Mouse (Mus musculus): ENCODE results near the gene Rhoh. TPM values are rescaled to one million over a fixed set of nuclear protein-coding genes. Genes with fewer than 3 reads are reported as not detected.
A peak's percentile ranks its signal among the peaks of the same experiment; 100 is the strongest.

Rhoh gene
- polyA plus RNA-seq, 1 experiment: 0.70 TPM

- Histone ChIP-seq H3K27me3 (replicated peaks) (no peaks in the 10 kb centered on the region), H3K4me3 (replicated peaks) (peak overlapping the region; percentile 72), H3K36me3 (replicated peaks; ENCODE audit: low read length) (peaks cover 8% of the 10 kb centered on the region), H3K4me1 (peaks cover 96% of the 10 kb centered on the region), H3K9me3 (no peaks in the 10 kb centered on the region)
- TF ChIP-seq GATA1 (IDR thresholded peaks at IDR 0.05; ENCODE audit: borderline replicate concordance, low read length): no peak
- no peak for TF ChIP-seq FLI1 (IDR thresholded peaks at IDR 0.05; ENCODE audit: low read length)
Observed at GRCm38 (mm10) chr5:65867380-65868116, 6.5 kb downstream of the Rhoh start.

- H3K27me3 ChIP-seq (replicated peaks): no peaks in the 10 kb centered on the region
- H3K9me3 ChIP-seq: no peaks in the 10 kb centered on the region
- H3K4me1 ChIP-seq: peaks cover 96% of the 10 kb centered on the region
- TF ChIP-seq FLI1 (IDR thresholded peaks at IDR 0.05; ENCODE audit: low read length): no peak
- no peak for TF ChIP-seq GATA1 (IDR thresholded peaks at IDR 0.05; ENCODE audit: borderline replicate concordance, low read length)
- peaks cover 8% of the 10 kb centered on the region for H3K36me3 ChIP-seq (replicated peaks; ENCODE audit: low read length)
- no peak overlapping the region for H3K4me3 ChIP-seq (replicated peaks)
Observed at GRCm38 (mm10) chr5:65868419-65868818, 7.4 kb downstream of the Rhoh start.

- Histone ChIP-seq H3K9me3 (no peaks in the 10 kb centered on the region), H3K4me3 (replicated peaks) (no peak overlapping the region), H3K27me3 (replicated peaks) (no peaks in the 10 kb centered on the region), H3K36me3 (replicated peaks; ENCODE audit: low read length) (peaks cover 8% of the 10 kb centered on the region), H3K4me1 (peaks cover 89% of the 10 kb centered on the region)
- TF ChIP-seq GATA1 (IDR thresholded peaks at IDR 0.05; ENCODE audit: borderline replicate concordance, low read length) (no peak), FLI1 (IDR thresholded peaks at IDR 0.05; ENCODE audit: low read length) (no peak)
Observed at GRCm38 (mm10) chr5:65869660-65870059, 8.6 kb downstream of the Rhoh start.

- Histone ChIP-seq H3K36me3 (replicated peaks; ENCODE audit: low read length) (peaks cover 10% of the 10 kb centered on the region), H3K9me3 (no peaks in the 10 kb centered on the region), H3K27me3 (replicated peaks) (no peaks in the 10 kb centered on the region), H3K4me3 (replicated peaks) (peak overlapping the region; percentile 76), H3K4me1 (peaks cover 87% of the 10 kb centered on the region)
- TF ChIP-seq GATA1 (IDR thresholded peaks at IDR 0.05; ENCODE audit: borderline replicate concordance, low read length): no peak
- no peak for TF ChIP-seq FLI1 (IDR thresholded peaks at IDR 0.05; ENCODE audit: low read length)
Observed at GRCm38 (mm10) chr5:65871276-65871875, 10.4 kb downstream of the Rhoh start.

GRCm38 (mm10) chr5:65873212-65873611, 12.2 kb downstream of the Rhoh start:
- Histone ChIP-seq H3K4me1 (peaks cover 82% of the 10 kb centered on the region), H3K9me3 (no peaks in the 10 kb centered on the region), H3K4me3 (replicated peaks) (peak overlapping the region; percentile 16), H3K36me3 (replicated peaks; ENCODE audit: low read length) (peaks cover 12% of the 10 kb centered on the region), H3K27me3 (replicated peaks) (no peaks in the 10 kb centered on the region)
- TF ChIP-seq GATA1 (IDR thresholded peaks at IDR 0.05; ENCODE audit: borderline replicate concordance, low read length) (no peak; the same call in 2 of the 3 replicates), FLI1 (IDR thresholded peaks at IDR 0.05; ENCODE audit: low read length) (no peak)

- H3K4me1 ChIP-seq: peaks cover 83% of the 10 kb centered on the region
- peaks cover 19% of the 10 kb centered on the region for H3K36me3 ChIP-seq (replicated peaks; ENCODE audit: low read length)
- no peak overlapping the region for H3K4me3 ChIP-seq (replicated peaks)
- no peaks in the 10 kb centered on the region for H3K27me3 ChIP-seq (replicated peaks)
- no peaks in the 10 kb centered on the region for H3K9me3 ChIP-seq
- TF ChIP-seq FLI1 (IDR thresholded peaks at IDR 0.05; ENCODE audit: low read length): no peak
- no peak for TF ChIP-seq GATA1 (IDR thresholded peaks at IDR 0.05; ENCODE audit: borderline replicate concordance, low read length)
Observed at GRCm38 (mm10) chr5:65875269-65875668, 14.3 kb downstream of the Rhoh start.

- Histone ChIP-seq H3K27me3 (replicated peaks) (no peaks in the 10 kb centered on the region), H3K4me3 (replicated peaks) (no peak overlapping the region), H3K36me3 (replicated peaks; ENCODE audit: low read length) (peaks cover 13% of the 10 kb centered on the region), H3K4me1 (peaks cover 83% of the 10 kb centered on the region), H3K9me3 (no peaks in the 10 kb centered on the region)
- TF ChIP-seq GATA1 (IDR thresholded peaks at IDR 0.05; ENCODE audit: borderline replicate concordance, low read length) (no peak), FLI1 (IDR thresholded peaks at IDR 0.05; ENCODE audit: low read length) (no peak)
Observed at GRCm38 (mm10) chr5:65878367-65878766, 17.4 kb downstream of the Rhoh start.

- peaks cover 91% of the 10 kb centered on the region for H3K4me1 ChIP-seq
- H3K9me3 ChIP-seq: no peaks in the 10 kb centered on the region
- H3K36me3 ChIP-seq (replicated peaks; ENCODE audit: low read length): peaks cover 18% of the 10 kb centered on the region
- peak overlapping the region; percentile 50 for H3K4me3 ChIP-seq (replicated peaks)
- TF ChIP-seq GATA1 (IDR thresholded peaks at IDR 0.05; ENCODE audit: borderline replicate concordance, low read length) (no peak), FLI1 (IDR thresholded peaks at IDR 0.05; ENCODE audit: low read length) (no peak)
- H3K27me3 ChIP-seq (replicated peaks): no peaks in the 10 kb centered on the region
Observed at GRCm38 (mm10) chr5:65881254-65881653, 20.2 kb downstream of the Rhoh start.

GRCm38 (mm10) chr5:65882476-65883205, 21.6 kb downstream of the Rhoh start:
- Histone ChIP-seq H3K9me3 (no peaks in the 10 kb centered on the region), H3K27me3 (replicated peaks) (no peaks in the 10 kb centered on the region), H3K36me3 (replicated peaks; ENCODE audit: low read length) (peaks cover 28% of the 10 kb centered on the region), H3K4me3 (replicated peaks) (no peak overlapping the region), H3K4me1 (peaks cover 93% of the 10 kb centered on the region)
- TF ChIP-seq FLI1 (IDR thresholded peaks at IDR 0.05; ENCODE audit: low read length) (no peak), GATA1 (IDR thresholded peaks at IDR 0.05; ENCODE audit: borderline replicate concordance, low read length) (no peak)

GRCm38 (mm10) chr5:65883355-65883754, 22.3 kb downstream of the Rhoh start:
- peaks cover 33% of the 10 kb centered on the region for H3K36me3 ChIP-seq (replicated peaks; ENCODE audit: low read length)
- H3K27me3 ChIP-seq (replicated peaks): no peaks in the 10 kb centered on the region
- H3K9me3 ChIP-seq: no peaks in the 10 kb centered on the region
- TF ChIP-seq FLI1 (IDR thresholded peaks at IDR 0.05; ENCODE audit: low read length): no peak
- TF ChIP-seq GATA1 (IDR thresholded peaks at IDR 0.05; ENCODE audit: borderline replicate concordance, low read length): no peak
- H3K4me1 ChIP-seq: peaks cover 93% of the 10 kb centered on the region
- peak overlapping the region; percentile 72 for H3K4me3 ChIP-seq (replicated peaks)
